Comparison of ENCODE assay signal across 24 mouse cellular contexts in the genomic region with DNA sequence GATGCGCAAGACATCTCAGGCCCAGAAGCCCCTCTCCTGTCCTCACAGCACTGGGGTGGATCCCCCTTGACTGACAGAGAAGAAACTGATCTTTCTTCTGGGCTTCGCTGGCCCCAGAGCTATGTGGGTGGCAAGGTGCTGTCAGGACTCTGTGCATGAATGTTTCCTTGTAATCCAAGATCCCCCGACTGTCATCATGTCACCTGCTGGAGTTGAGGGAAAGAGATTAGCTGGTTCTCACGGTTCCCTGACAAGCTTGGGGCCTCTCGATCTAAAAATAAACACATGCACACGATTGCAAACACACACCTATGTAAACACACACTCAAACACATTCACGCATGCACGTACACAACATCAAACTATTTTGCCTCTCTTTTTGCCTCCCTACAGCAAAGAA. TPM values are rescaled to one million over a fixed set of nuclear protein-coding genes. Genes with fewer than 3 reads are reported as not detected.
DNase-seq lines count a peak whose midpoint lies in the region; ATAC-seq and TF ChIP-seq lines count a peak whose summit lies in the region.
"Had no signal": no experiment of that assay in that cellular context is flagged by ENCODE, and none has a peak within 500 bp of the region (broad histone marks: within the 10 kb centered on the region; RNA-seq: fewer than 3 reads in every experiment).

No protein-coding gene starts in this region.

- intact Hi-C loops in gastrocnemius, adult 2 months (cut with DNase I) = loop anchor here (10.0 kb wide), 1 partner anchor 376 kb away; no protein-coding TSS in a partner anchor
- intact Hi-C loops in gastrocnemius, postnatal 36 days (cut with DNase I) = loop anchor here (5.0 to 10.0 kb wide), 2 partner anchors 38 to 376 kb away; no protein-coding TSS in a partner anchor

- no peak overlapping the region for H3K4me3 ChIP-seq in gastrocnemius, adult 2 months
- H3K4me3 ChIP-seq in heart, embryonic 14.5 days (ENCODE audit: control insufficient read depth in 1 of 2, insufficient read depth in 1 of 2, low read depth in 1 of 2, low read length in 2 of 2) = no peak overlapping the region
- H3K4me3 ChIP-seq in liver, embryonic 16.5 days (ENCODE audit: low read depth, low read length) = no peak overlapping the region
- H3K4me3 ChIP-seq: embryonic facial prominence, embryonic 12.5 days; heart, embryonic 15.5 days; hindbrain, embryonic 10.5 days; limb, embryonic 13.5 days; midbrain, embryonic 13.5 days had no signal

- H3K36me3 ChIP-seq in heart, embryonic 14.5 days (ENCODE audit: control insufficient read depth, insufficient read depth, low read length) = no peaks in the 10 kb centered on the region
- H3K36me3 ChIP-seq in liver, embryonic 16.5 days (ENCODE audit: control insufficient read depth, insufficient read depth) = no peaks in the 10 kb centered on the region
- H3K36me3 ChIP-seq: embryonic facial prominence, embryonic 12.5 days; heart, embryonic 15.5 days; hindbrain, embryonic 10.5 days; limb, embryonic 13.5 days; midbrain, embryonic 13.5 days had no signal

- no peak for TF ChIP-seq CTCF in gastrocnemius, adult 2 months (IDR thresholded peaks at IDR 0.05)

- no peaks in the 10 kb centered on the region for H3K9me3 ChIP-seq in heart, embryonic 14.5 days (ENCODE audit: control insufficient read depth, low read length)
- H3K9me3 ChIP-seq in liver, embryonic 16.5 days (replicated peaks; ENCODE audit: control insufficient read depth, low read length) = no peaks in the 10 kb centered on the region
- H3K9me3 ChIP-seq: embryonic facial prominence, embryonic 12.5 days; heart, embryonic 15.5 days; hindbrain, embryonic 10.5 days; limb, embryonic 13.5 days; midbrain, embryonic 13.5 days had no signal

- 30% methylated on average over 8 of the region's 8 CpGs for WGBS in heart, embryonic 14.5 days
- WGBS in liver, embryonic 16.5 days (ENCODE audit: insufficient replicate concordance) = 46% methylated on average over 8 of the region's 8 CpGs

- no peak overlapping the region for H3K9ac ChIP-seq in heart, embryonic 14.5 days (ENCODE audit: low read length)
- peak overlapping the region; percentile 63 for H3K9ac ChIP-seq in liver, embryonic 16.5 days (ENCODE audit: low read depth, low read length)
- H3K9ac ChIP-seq: embryonic facial prominence, embryonic 12.5 days; heart, embryonic 15.5 days; lung, embryonic 14.5 days; midbrain, embryonic 13.5 days had no signal

- peaks cover 18 to 27% of the 10 kb centered on the region in 2 experiments for H3K4me1 ChIP-seq in heart, embryonic 14.5 days (ENCODE audit: control insufficient read depth in 2 of 2, insufficient read depth in 2 of 2, low read length in 2 of 2)
- peaks cover 52% of the 10 kb centered on the region for H3K4me1 ChIP-seq in liver, embryonic 16.5 days (ENCODE audit: control insufficient read depth, low read depth, low read length)

- ATAC-seq in heart, embryonic 14.5 days (ENCODE audit: insufficient number of reproducible peaks, insufficient read depth, low FRiP score, low read depth) = no peak
- ATAC-seq in liver, embryonic 16.5 days (ENCODE audit: low read depth) = 0 out of 2 replicates have a peak, but pooled peaks have one; percentile 16
- ATAC-seq: forebrain, embryonic 16.5 days; hindbrain, postnatal 0 days; intestine, embryonic 16.5 days; midbrain, embryonic 13.5 days had no signal

- H3K4me2 ChIP-seq in heart, embryonic 14.5 days (ENCODE audit: low read length) = 0 out of 2 replicates have a peak overlapping the region, but pooled peaks have one; percentile 26
- H3K4me2 ChIP-seq in liver, embryonic 16.5 days (ENCODE audit: low read depth, low read length) = peak overlapping the region; percentile 73
- H3K4me2 ChIP-seq: embryonic facial prominence, embryonic 12.5 days; heart, embryonic 15.5 days; limb, embryonic 13.5 days; lung, embryonic 14.5 days; midbrain, embryonic 13.5 days had no signal

- DNase-seq in gastrocnemius, adult 2 months = no peak
- DNase-seq in gastrocnemius, postnatal 36 days = no peak
- no peak for DNase-seq in heart, adult 8-10 months (ENCODE audit: low spot score)
- DNase-seq in liver = peak; percentile 51
- no peak for DNase-seq in ovary, postnatal 10 days (ENCODE audit: low spot score)
- no peak for DNase-seq in left cerebral cortex, adult 11 months (ENCODE audit: low spot score)
- DNase-seq: adrenal gland, adult 2 months; cerebellum, adult 18-20 months; cerebellum, postnatal 14 days; gastrocnemius, postnatal 14 days; kidney, adult 9 months; kidney, postnatal 36 days; lung, embryonic 14.5 days; thymus, postnatal 14 days had no signal

- no peaks in the 10 kb centered on the region for H3K27me3 ChIP-seq in heart, embryonic 14.5 days (ENCODE audit: control insufficient read depth, insufficient read depth, low read length)
- no peaks in the 10 kb centered on the region for H3K27me3 ChIP-seq in liver, embryonic 16.5 days (ENCODE audit: control insufficient read depth, insufficient read depth, low read depth, low read length)
- H3K27me3 ChIP-seq: embryonic facial prominence, embryonic 12.5 days; heart, embryonic 15.5 days; midbrain, embryonic 13.5 days had no signal

- peak overlapping the region; percentile 62 for H3K27ac ChIP-seq in gastrocnemius, adult 2 months
- H3K27ac ChIP-seq in heart, embryonic 14.5 days (replicated peaks in 1 of 2; ENCODE audit: control insufficient read depth in 1 of 2, insufficient read depth in 1 of 2, low read depth in 2 of 2, low read length in 2 of 2) = no peak overlapping the region
- peak overlapping the region; percentile 97 for H3K27ac ChIP-seq in liver, embryonic 16.5 days (ENCODE audit: low read length)
- H3K27ac ChIP-seq: embryonic facial prominence, embryonic 12.5 days; heart, embryonic 15.5 days; hindbrain, postnatal 0 days; limb, embryonic 13.5 days; midbrain, embryonic 13.5 days had no signal

RNA-seq across cellular contexts. Expression of a gene that starts 54.2 kb away (rescaled TPM):
- total RNA-seq in gastrocnemius, adult 2 months (2021) = 10 to 100 TPM; 73.4 to 75.0 TPM
- 10 to 100 TPM; 65.8 to 68.8 TPM for total RNA-seq in gastrocnemius, postnatal 36 days (2021)
- polyA plus RNA-seq in heart, embryonic 14.5 days (2014; fragmentation: Nextera tagmentation; extraction: Ambion mirVana) = 4.4 and 6.2 TPM in 2 replicates
- 10 to 100 TPM; 61.5 to 67.5 (median 67.2) TPM for total RNA-seq in heart, adult 8-10 months (2022)
- polyA plus RNA-seq in liver, embryonic 16.5 days (2015; fragmentation: Nextera tagmentation; extraction: Ambion mirVana) = 2.2 and 2.5 TPM in 2 replicates

Comparison
In these comparisons a context has a peak if more than half of its experiments do, and no peak if none do; other contexts are left out.
1. H3K27ac ChIP-seq: peak in gastrocnemius, adult 2 months (single experiment) and liver, embryonic 16.5 days (single experiment); none in heart, embryonic 14.5 days (0 of 2).